Mouse (Mus musculus) brain, embryonic 14.5 days (tissue): ENCODE measurements around the gene Kcnip1.

Experiments
- CTCF ChIP-seq: fragments of 200-500 bp; IDR thresholded peaks from 2 replicates; pipeline ENCODE4 v1.5.1; 2012; ENCODE audit warnings: inconsistent platforms, mild to moderate bottlenecking, moderate library complexity, borderline replicate concordance; ENCODE audit not compliant: insufficient read depth, insufficient read length; ENCODE audit errors: extremely low read depth
- POLR2A ChIP-seq: fragments of 200-500 bp; IDR thresholded peaks from 2 replicates; pipeline ENCODE4 v1.6.1; 2012; ENCODE audit warnings: mild to moderate bottlenecking, inconsistent platforms, borderline replicate concordance; ENCODE audit not compliant: poor library complexity, insufficient read depth, insufficient read length, severe bottlenecking; ENCODE audit errors: extremely low read depth

GRCm38 (mm10) chr11:33912151-33912571 is 80.8 kb downstream of the Kcnip1 start:
- TF ChIP-seq POLR2A (no peak), CTCF (no peak)
